Mouse (Mus musculus): ENCODE measurements around the gene Plxdc1.

The Plxdc1 gene

DNA sequence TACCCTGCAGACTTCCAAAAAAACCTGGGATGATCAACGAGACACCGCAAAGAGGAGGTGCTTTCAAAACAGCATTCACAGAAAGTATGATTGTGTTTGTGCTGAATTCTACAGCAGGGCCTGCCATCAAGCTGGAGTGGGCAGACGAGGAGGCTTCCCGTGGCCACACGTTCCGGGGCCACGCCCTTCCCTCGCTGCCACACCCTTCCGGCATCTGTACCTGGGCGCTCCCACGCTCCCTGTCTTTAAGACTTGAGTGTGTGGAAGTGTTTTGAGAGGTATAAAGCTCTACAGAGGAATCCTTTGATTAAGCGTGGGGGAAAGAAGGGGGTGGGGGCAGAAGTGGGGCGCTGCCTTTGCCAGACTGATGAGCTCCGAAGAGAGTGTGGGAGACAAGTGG is 73.1 kb downstream of the Plxdc1 start:
- no peak for ATAC-seq (ENCODE audit: low TSS enrichment)

DNA sequence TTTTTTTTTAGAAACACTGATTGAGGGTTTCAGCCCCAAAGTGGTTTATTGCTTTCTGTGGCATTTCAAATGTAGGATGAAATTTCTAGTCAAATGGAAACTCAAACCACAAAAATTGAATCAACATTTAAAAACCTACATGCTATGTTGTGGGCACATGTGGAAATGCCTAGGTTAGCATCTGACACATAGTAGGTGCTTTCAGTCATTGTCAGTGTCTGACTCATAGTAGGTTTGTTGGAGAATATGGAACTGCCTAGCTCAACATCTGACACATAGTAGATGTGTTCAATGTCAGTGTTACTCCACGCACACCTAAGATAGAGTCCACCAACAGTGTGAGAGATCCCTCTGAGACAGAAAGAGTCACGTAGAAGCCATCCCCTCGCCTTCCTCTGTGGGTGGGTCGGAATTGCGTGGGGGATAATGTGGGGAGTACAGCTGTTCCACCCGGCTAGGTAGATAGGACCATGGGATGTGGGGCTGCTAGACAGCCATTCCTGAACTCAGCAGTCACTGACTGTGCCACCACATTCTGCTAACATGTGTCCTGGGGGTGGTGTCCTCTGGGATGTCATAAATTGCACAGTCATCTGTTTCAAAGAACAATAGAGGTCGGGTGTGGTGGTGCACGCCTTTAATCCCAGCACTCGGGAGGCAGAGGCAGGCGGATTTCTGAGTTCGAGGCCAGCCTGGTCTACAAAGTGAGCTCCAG is 77.5 kb downstream of the Plxdc1 start:
- ATAC-seq (ENCODE audit: low TSS enrichment) = no peak

DNA sequence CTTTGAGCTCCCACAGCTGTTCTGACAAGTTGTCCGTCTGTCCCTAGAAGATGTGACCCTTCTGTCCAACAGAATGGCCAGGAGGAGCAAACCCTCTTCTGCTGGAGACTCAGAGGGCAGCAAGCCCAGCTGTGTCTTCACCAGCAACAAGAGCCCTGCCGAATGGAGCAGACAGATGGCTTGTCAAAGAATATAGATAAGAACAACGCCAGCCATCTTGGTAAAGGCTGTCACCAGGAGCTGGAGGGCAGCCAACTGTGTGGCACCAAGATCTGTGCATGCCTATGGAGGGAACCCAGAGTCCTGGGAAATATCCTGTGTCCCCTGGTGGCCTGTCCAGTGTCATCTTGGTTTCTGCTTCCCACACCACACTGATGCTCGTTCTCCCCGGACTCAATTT is 78.3 kb downstream of the Plxdc1 start:
- no peak for ATAC-seq (ENCODE audit: low TSS enrichment)

DNA sequence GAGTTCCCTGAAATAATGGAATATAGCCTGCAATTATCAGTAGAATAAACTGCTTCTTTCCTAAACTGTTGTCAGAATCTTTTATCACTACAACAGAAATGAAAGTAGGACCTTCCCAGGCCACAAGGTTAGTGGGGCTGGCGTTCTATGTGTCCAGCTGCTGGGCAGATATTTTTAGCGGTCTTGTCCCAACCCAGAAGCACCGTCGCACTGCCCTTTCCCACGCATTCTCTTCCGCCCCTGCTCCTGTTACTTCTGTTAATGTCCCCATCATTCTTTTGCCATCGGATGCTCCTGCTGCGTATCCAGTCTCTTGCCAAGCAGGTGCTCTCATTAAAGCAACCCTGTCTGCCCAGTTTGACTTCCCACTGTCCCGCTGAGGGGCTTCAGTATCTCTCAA is 79.3 kb downstream of the Plxdc1 start:
- no peak for ATAC-seq (ENCODE audit: low TSS enrichment)

DNA sequence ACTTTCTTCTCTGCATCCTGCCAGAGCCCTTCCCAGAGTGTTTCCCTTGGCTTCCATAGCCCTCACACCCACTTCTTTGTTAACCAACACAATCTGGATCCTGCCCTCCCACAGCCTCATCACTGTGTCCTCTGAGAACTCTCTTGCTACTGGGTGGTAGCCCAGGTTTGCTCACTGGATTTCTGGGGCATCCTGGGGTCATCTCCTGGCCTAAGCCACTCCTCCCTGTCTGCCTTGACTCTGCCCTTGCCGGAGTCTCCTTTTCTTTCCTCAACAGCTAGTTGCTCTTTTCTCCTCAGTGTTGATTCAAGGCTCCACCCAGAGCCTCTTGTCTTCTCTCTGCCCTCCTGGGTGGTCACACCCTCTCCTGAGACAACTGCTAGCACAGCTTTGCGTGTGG is 80.3 kb downstream of the Plxdc1 start:
- ATAC-seq (ENCODE audit: low TSS enrichment) = no peak

DNA sequence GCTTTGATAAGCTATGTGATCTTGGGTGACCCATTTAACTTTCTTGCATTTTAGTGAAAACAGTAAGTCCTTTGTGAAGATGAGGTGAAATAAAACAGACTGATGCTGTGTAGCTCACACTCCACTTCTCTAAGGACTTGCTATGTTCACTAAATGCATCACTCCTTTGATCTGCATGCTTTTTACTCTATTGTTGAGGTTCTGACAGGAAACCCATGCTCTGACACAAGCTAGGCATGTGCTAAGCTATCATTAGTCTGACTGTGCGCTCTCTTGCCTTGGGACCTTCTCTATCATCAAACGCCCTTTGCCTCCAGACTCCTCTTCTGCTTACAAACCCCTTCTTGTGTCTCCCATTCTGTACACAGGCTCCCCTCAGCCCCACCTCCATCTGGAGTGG is 80.7 kb downstream of the Plxdc1 start:
- ATAC-seq (ENCODE audit: low TSS enrichment) = no peak

DNA sequence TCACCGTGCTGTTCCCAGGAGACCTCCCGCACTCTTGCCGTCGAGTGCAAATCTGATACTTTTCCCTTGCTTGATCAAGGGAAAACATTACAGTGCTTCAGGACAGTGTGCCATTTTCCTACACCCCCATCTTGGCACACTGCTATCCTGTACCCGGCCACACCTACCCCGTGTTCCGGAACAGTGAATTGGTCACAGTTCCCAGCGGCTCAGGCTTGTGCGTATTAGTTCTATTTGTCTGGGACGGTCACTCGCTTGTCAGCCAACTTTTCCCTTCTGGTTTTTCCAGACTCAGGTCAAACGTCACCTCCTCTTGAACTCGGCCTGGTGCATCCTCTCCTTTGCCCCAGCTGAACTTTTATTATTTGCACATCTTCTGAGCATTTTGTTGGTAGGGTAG is 81.4 kb downstream of the Plxdc1 start:
- ATAC-seq (ENCODE audit: low TSS enrichment) = no peak

DNA sequence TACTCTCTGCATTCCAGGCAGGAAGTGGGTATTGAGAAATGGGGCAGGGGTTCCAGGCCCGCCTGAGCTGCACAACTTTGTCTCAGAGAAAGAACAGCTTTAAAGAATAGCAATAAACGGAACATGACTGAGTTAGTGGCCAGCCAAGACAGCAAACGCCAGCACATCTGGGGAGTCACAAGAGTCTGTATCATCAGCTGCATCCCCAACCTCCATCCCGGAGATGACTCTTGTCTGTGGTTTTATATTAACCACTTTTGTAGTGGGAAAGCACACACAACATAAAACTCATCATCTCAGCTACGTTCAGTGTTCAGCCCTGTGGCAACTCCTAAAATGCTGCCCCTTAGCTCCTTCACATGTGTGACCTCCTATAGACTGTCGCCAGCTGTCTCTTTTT is 84.4 kb downstream of the Plxdc1 start:
- no peak for ATAC-seq (ENCODE audit: low TSS enrichment)

DNA sequence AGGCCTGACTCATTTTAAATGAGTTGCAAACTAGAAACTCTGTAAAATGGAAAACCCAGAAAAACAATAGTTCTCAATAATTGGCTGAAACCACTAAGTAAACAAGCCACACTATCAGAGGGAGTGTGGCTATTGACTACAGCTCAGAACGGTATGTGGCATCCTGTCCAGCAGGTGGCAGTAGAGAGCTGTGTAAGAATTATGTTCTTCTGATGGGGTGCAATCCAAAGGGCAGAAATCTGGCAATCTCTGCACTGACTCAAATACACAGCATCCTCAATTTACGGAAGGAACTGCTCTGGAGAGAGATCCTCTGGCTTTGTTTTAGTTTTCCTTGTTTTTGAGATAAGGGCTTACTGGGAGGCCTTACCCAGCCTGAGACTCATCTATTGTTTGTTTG is 86.4 kb downstream of the Plxdc1 start:
- ATAC-seq (ENCODE audit: low TSS enrichment) = peak; percentile 79; the same call in 1 of the 2 replicates

DNA sequence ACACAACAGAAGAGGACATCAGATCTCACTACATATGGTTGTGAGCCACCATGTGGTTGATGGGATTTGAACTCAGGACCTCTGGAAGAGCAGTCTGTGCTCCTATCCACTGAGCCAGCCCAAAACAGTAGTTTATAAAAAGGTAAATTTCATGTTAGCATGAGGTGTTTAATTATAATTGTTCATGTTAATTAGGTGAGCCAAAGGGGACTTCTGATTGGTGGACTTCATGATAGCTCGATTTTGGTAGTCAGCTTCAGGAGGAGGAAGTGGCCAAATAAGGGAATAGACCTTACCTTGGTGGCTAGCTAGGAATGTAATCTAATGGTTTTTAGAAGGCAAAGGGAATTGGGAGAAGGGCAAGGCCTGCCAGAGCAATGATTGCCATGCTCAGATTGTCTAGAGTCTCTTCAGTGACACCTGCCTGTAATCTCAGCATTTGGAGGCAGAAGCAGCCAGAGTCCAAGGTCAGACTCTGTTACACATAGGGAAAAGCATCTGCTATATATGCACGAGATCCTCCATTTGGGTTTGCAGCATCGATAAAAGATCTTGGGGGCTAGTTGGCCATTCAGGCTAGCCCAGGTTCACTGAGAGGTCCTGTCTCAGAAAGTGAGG is 88.6 kb downstream of the Plxdc1 start:
- ATAC-seq (ENCODE audit: low TSS enrichment) = no peak

DNA sequence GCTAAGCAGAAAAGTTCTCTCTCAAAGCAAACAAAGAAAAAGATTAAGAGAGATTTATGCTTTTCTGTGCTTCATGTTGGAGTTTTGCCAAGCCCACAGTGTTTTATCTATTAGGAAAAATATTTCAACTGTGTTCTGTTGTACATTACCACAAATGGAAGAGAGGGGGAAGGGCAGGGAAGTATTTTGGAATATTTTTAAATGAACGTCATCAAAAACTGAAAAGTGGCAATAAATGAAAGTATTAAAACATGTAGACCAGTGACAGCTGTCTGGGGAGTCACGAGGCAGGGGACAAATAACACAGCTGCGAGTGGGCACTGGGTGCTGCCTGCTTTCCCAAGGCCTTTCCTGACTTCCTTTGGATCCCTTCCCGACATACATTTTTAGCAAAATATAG is 89.6 kb downstream of the Plxdc1 start:
- ATAC-seq (ENCODE audit: low TSS enrichment) = no peak

DNA sequence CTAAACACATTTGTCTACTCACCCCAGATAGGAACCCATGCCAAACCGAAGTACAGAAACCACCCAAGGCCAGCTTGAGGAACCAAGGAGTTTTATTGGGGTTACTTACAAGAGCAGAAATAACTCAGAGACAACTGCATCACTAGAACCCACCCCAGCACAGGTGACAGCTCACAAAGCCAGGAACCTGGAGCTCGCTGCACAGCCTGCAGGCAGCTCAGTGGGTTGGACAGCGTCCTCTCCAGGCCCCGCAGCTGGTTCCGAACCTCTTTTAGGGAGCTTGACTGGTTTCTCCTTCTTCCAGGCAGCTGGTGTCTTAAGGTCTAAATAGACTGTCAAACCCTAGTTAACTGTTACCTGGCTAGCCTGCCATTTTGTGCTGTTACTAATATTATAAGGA is 94.4 kb downstream of the Plxdc1 start:
- no peak for ATAC-seq (ENCODE audit: low TSS enrichment)

DNA sequence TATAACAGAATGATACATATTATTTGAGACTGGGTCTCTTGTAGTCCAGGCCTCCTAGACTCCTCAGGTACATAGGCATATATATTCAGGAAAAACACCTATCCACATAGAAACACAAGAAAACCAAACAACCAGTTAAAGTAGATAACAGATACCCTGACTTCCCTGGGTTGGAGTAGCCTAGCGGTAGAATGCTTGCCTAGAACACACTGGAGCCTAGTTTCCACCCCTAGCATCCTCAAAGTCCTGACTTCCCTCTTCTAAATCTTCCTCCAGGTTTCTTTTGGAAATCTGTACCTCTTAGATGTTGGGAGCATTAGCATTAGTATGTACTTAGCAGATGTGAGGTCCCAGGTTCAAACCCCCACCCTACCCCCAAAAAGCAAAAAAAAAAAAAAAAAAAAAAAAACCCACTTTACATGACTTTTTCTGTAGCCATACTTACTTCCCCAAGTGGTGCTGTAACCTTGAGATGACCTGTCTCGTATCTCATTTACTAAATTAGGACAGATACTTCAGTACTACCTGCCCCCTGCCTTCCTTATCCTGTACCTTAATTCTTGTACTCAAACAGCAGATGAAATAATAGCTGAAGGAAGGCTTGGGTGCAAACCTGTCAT is 100.8 kb downstream of the Plxdc1 start:
- no peak for ATAC-seq (ENCODE audit: low TSS enrichment)

DNA sequence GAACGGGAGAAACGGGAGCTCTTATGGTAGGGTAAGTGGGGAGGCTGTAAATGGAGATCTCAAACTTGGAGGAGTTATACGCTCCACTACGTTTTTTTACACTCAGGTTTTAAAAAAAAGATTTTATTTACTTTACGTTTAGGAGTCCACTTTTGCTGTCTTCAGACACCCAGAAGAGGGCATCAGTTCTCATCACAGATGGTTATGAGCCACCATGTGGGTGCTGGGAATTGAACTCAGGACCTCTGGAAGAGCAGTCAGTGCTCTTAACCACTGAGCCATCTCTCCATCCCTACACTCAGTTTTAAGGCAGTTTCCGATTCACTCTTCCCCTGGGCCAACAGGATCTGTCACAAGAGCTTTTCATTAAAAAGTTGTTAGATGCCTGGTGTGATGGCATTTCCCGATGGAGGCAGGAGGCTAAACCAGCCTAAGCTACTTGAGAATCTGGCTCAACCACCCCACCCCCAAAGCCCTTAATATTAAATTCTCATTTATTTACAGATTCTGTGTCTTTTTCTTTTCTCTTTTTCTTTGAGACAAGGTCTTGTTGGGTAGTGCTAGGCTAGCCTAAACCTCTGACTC is 101.6 kb downstream of the Plxdc1 start:
- no peak for ATAC-seq (ENCODE audit: low TSS enrichment)

DNA sequence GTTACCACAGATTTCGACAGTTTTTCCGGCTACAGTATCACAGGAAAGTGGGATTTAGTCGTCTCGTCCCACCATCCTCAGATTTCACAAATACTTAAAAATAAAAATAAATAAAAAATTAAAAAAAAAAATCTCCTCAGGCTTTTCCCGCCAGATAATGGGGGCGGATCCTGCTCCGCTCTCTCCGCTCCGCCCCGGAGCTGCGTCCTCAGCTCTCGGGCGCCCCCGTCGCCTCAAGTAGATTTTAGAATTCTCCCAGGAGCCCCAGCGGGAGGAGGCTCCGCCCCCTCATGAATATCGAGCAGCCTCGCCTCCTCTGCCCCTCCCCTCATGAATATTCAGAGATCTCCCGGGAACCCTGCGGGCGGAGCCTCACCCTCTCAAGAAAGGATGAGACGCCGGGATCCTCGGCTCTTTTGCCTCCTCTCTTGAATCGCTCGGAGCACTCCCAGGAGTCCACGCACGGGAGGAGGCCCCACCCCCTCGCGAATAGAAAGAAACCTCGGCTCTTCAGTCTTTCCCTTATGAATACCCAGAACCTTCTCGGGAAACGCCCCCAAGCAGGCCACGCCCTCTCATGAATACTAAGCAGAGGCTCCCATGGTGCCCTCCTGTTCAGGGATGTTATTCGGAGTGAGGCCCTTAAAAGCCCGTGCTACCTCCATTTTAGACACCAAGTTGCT is 102.2 kb downstream of the Plxdc1 start, which contains the start of gene Fbxo47:
Gene Fbxo47, minus strand, starts transcription at position 237 of the 683 bp plus-strand sequence.
- peak; percentile 96 for ATAC-seq (ENCODE audit: low TSS enrichment)

DNA sequence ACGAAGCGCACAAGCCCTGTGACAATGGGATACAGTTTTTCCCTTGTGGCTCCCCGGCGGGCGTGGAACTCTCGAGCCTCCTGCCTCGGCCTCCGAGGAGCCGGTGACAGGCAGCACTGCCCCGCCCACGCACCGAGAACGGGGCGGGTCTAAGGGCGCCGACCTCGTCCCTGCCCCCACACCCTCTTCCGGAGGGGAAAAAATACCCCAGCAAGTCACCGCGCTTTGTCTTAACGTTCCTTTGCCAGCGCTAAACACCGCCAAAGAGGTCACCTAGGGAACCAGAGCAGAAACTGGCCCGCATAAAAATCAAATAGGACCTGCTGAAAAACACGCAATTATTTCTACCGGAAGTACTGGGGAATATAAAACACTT is 102.7 kb downstream of the Plxdc1 start:
- no peak for ATAC-seq (ENCODE audit: low TSS enrichment)

DNA sequence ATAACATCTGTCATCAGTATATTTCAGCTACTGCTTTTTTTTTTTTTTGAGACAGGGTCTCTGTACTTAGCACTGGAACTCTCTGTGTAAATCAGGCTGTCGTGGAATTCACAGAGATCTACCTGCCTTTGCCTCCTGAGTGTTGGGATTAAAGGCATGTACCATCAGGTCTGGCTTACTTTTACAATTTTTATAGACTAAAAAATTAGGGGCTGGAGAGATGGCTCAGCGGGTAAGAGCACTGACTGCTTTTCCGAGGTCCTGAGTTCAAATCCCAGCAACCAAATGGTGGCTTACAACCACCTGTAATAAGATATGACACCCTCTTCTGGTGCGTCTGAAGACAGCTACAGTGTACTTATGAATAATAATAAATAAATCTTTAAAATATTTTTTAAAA is 105.9 kb downstream of the Plxdc1 start:
- ATAC-seq (ENCODE audit: low TSS enrichment) = no peak

DNA sequence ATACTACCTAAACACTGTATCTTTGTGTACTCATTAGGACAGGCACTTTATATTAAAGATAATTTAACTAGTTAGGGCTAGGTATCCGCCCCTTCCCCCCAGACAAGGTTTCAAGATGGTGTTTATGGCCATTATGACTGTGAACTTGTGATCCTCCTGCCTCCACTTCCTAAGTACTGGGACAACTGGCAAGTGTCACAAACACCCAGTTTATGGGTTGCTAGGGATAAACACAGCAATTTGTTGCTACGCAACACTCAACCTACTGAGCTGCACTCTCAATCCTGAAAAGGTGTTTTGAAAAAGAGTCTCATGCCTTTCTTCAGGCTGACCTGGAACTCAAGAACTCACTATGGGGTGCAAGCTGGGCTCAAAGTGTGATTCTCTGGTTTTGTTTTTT is 108.9 kb downstream of the Plxdc1 start:
- ATAC-seq (ENCODE audit: low TSS enrichment) = no peak

DNA sequence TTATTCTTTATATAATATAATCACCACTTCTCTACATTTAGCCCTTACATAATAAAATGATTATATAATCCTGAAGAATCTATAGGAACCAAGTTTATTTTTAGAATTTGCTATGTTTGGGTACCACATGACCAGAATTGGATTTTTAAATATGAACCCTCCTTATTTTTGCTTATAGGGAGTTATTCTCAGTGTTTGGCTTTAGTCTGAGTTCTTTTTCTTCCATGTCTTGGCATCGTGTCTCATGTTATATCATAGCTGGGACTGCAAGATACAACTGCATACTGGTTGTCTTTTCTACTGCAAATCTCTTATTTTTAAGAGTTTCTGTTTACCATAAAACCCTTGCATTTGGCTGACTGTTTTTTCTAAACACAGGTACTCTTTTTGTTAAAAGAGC is 111.8 kb downstream of the Plxdc1 start:
- peak; percentile 83 for ATAC-seq (ENCODE audit: low TSS enrichment)

Measured in frontal cortex, adult (tissue).